Mouse (Mus musculus): ENCODE results near the gene Hoxb5. TPM values are rescaled to one million over a fixed set of nuclear protein-coding genes. Genes with fewer than 3 reads are reported as not detected.

Hoxb5 gene
- total RNA-seq, 1 experiment from 2014 or later, result not detected

DNA sequence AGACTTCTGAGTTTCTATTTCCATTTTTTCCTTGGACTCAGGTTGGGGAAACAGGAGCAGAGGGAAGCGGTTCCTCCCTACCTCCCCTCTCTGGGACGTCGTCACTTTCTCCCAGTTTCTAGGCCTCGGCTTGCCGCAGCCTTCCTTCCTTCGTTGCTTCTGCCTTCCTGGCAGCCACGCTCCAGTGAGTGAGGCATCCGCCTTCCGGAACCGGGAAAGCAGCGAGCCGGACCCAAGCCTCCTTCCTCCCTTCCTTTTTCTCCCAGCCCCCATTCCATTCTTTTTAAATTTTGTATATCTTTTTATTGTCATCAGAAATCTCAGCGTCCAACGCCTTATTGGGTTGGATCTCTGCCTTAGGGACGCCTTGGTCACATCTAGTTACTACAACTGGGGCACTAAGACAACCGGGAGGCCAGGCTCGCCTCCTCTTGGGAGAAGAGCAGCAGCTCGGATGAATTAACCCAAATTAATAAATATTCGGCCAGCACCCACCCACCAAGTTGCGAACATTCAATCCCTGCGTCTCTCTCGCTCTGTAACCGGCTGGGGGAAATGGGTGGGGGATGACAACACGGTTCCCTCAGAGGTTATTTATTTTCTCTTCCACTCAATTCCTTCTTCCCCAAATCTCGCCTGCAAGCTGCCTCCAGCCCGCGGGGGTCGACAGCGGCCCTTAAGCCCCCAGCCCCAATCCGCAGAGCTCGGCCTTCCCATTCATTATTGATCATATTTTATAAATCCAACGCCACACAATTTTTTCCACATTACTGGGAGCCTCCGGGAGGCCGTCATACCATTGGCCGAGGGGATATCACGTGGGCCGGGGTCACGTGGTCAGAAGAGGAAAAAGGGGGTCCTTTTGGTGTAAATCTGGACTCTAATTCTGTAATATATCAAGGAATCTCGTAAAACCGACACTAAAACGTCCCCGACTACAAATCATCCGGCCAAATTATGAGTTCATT is 17.1 kb upstream of the Hoxb5 start, which contains the start of gene Hoxb7:
TSS of gene Hoxb7 (plus strand) at position 853 of the 968 bp plus-strand sequence.
- no peak for ATAC-seq (ENCODE audit: extremely low read depth, insufficient number of reproducible peaks, low FRiP score, poor library complexity, severe bottlenecking)

DNA sequence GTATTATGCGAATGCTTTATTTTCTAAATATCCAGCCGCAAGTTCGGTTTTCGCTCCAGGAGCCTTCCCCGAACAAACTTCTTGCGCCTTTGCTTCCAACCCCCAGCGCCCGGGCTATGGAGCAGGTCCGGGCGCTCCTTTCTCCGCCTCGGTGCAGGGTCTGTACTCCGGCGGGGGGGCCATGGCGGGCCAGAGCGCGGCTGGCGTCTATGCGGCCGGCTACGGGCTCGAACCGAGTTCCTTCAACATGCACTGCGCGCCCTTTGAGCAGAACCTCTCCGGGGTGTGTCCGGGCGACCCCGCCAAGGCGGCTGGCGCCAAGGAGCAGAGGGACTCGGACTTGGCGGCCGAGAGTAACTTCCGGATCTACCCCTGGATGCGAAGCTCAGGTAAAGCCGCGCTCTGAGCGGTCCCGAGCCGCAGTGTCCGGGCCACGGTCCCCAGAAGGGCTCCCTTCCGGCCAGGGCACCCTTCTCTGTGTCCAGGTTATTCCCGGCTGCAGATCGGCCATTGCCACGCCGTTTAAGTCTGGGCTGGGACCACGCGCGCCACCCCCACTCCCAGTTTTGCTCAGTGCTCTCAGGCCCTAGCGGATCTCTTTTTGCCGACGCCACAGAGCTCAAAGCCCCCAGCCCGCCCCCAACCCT is 16.3 kb upstream of the Hoxb5 start:
- no peak for ATAC-seq (ENCODE audit: extremely low read depth, insufficient number of reproducible peaks, low FRiP score, poor library complexity, severe bottlenecking)

DNA sequence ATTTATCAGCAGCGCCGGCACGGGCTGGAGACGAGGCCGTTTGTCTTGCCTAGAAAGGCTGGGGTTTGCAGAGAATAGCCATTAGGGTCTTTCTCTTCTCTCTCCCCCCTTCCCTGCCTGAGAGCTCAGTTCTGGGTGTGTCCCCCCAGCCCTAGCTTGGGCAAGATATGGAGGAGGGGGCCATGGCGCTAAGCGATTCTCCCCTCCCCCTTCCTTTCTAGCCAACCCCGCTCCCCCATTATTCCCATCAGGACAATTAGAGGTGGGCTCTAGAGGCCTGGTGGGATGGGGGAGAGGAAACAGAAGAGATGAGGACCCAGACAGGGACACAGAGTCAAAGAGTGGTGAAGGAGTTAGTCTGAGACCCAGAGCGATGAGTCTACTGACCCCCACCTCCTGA is 15.7 kb upstream of the Hoxb5 start:
- no peak for ATAC-seq (ENCODE audit: extremely low read depth, insufficient number of reproducible peaks, low FRiP score, poor library complexity, severe bottlenecking)

DNA sequence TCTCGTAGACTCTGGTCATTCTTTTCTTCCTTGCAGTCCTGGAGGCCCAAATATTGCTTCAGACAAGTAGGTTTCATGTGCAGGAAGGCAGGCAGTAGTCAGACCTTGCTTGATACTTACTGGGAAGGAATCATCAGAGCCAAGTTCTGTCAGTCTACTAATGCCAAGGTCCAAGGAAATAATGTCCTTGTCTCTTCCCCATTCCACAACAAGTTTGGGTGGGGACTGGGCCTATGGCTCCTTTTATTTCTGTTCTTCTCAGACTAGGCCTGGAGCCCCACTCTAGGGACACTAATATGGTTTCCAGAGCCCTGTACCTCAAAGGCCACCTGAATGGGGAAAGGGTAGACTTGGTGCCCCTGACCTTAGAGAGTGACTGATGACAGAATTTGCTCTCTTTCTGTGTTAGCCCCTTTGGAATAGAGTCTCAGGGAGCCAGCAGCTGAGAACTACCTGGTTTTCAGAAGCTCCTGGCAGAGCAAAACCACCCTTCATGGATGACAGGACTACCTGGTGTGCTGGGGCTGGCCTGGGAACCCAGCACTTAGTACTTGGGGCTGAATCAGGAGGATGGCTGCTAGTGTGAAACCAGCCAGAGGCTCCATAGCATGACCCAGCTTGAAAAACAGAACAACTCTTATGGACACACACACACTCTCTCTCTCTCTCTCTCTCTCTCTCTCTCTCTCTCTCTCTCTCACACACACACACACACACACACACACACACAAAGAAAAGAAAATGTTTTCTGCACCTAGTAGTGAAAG is 14.5 kb upstream of the Hoxb5 start:
- ATAC-seq (ENCODE audit: extremely low read depth, insufficient number of reproducible peaks, low FRiP score, poor library complexity, severe bottlenecking), result no peak

DNA sequence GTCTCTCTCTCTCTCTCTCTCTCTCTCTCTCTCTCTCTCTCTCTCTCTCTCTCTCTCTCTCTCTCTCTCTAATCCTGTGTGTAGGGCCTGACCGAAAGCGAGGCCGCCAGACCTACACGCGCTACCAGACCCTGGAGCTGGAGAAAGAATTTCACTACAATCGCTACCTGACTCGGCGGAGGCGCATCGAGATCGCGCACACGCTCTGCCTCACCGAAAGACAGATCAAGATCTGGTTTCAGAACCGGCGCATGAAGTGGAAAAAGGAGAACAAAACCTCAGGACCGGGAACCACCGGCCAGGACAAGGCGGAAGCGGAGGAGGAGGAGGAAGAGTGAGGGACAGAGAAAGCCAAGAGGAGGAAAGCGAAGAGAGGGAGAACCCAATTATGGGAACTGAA is 13.8 kb upstream of the Hoxb5 start:
- no peak for ATAC-seq (ENCODE audit: extremely low read depth, insufficient number of reproducible peaks, low FRiP score, poor library complexity, severe bottlenecking)

DNA sequence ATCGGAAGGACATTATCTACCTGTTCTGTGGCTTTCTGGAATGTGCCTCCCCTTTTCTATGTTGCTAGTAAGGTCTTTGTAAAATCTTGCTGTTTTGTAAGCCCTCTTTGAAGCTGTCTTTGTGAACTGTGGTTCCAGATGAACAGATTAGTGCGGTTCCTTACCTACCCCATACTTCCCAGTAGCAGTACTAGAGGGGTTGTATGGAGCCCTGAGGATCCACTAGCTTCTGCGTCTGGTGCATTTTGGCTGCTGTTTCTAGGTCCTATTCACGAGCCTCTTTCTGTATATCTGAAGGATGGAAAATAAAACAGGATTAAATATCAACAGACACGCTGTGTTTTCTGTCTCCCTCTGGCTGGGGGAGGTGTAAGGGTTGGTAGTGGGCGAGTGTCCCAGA is 13.3 kb upstream of the Hoxb5 start:
- no peak for ATAC-seq (ENCODE audit: extremely low read depth, insufficient number of reproducible peaks, low FRiP score, poor library complexity, severe bottlenecking)

DNA sequence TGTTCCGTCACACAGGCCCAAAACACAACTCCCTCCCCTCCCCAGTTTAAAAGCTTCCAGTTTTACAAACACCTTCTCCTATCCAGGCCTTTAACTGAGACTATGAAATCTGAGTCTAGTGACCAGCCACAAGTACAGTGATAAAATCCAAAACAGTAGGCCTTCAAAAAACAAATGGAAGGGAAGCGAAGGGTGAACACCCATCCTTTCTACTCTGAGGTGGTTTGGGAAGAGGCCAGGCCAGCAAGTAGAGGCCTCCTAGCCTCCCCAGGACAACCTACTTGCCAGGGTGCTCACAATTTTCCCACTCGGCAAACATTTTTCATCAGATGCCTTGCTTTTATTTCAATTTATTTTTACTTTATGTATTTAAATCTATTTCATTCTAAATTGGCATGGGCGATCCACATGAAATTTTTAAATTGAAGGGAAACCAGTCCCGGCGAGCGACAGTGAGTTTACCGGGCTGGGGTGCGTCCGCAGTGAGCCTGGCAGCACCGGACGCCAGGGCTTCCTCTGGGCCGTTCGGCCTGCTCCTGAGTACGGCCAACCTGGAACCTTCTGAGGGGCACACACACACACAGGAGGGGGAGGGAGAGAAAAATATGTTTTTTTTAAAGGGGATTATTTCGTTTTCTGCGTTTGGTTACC is 12.3 kb upstream of the Hoxb5 start:
- no peak for ATAC-seq (ENCODE audit: extremely low read depth, insufficient number of reproducible peaks, low FRiP score, poor library complexity, severe bottlenecking)

DNA sequence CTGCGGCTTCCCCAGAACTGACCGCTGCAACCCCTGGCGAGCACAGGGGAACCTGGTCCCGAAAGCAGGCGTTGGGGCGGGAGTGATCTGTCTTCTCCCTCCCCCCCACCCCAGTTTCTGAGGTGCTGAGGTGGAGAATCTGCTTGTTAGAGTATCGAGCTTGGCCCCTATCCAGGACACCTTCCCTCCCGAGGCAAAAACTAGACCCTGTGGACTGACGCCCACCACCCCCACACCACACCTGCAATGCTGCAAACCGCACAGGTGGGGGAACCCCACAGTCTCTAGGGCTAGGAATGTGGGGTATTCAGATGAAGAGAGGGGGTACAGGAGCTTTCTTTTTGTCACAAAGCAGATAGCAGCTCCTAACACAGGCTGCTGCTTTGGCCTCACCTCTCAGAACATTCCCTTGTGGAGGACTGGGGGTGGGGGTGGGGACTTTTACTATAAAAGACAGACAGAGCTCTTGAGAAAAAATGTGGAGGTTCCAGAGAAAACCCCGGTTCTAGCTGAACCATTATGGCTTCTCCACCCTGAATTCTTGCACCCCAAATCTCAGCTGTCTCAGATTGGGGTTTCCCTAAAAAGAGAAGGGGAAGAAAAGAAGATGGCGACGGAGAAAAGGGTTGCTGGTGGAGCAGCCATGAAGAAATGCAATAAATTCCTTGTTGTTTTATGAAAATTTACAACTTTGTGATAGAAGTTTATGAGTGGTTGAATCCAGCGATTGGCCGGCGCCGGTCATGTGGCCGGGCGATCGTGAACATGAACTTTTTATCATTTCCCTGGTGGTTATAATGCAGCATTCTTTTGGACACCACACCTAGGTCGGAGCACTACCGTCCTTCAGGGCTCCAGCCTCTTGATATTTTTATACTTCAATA is 11.2 kb upstream of the Hoxb5 start, which contains the start of gene Hoxb6:
TSS of gene Hoxb6 (plus strand) at position 796 of the 884 bp plus-strand sequence.
- no peak for ATAC-seq (ENCODE audit: extremely low read depth, insufficient number of reproducible peaks, low FRiP score, poor library complexity, severe bottlenecking)

DNA sequence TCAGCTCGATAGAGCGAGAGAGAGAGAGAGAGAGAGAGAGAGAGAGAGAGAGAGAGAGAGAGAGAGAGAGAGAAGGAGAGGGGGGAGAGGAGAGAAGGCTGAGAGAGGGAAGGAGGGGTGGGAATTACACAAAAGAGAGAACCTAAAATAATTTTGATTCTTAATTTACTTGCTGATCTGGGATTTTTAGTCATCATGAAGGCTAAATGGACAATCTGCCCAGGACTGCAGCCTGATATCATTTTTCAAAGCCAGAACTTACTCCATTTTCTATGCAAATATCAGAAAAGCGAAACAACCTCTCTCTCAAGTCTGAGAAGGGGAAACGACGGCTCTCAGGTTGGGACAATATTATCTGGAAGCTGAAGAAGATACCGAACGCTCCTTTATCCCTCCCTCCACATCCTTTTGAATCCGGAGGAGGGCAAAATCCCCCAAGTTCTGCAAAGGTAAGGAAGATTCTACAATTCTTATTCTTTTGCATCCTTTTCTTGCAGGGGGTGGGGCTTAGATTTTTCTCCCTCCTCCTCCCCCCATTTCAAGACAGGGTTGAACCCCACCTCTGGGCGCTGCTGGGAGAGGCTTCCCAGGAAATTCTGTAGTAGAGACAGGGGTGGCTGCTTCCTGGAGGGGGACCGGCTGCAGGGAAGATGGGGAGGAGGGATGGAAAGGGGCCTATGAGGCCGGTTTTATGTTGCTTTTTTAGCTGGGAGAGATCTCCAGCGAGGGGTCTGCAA is 10.4 kb upstream of the Hoxb5 start:
- ATAC-seq (ENCODE audit: extremely low read depth, insufficient number of reproducible peaks, low FRiP score, poor library complexity, severe bottlenecking), result no peak

DNA sequence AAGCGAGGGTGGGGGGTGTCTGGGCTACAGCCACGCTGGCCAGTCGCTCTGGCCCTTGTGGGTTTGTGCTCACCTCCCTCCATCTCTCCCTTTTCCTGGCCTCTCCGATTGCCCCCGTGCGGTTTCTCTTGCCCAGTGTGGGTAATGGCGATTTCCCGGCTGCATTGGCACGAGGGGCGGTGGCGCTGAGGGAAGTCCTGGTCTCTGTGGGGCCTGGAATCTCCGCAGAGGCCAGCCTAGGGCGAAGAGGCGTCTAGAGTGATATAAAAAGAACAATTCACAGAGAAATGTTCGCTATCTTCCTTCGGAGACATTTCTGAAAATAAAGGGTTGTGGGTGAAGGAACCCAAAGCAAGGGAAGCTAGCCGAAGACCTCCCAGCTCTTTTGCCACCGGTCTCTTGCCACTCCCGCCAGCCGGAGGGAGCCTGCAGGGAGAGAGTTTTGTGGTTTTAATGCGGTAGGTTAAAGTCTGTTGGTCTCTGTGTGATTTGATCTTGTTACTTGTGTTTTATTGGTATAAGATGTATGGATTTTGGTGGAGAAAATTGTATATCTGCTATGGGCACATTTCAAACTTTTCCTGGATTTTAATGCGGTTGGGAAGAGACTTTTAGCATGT is 9.7 kb upstream of the Hoxb5 start:
- ATAC-seq (ENCODE audit: extremely low read depth, insufficient number of reproducible peaks, low FRiP score, poor library complexity, severe bottlenecking), result no peak

DNA sequence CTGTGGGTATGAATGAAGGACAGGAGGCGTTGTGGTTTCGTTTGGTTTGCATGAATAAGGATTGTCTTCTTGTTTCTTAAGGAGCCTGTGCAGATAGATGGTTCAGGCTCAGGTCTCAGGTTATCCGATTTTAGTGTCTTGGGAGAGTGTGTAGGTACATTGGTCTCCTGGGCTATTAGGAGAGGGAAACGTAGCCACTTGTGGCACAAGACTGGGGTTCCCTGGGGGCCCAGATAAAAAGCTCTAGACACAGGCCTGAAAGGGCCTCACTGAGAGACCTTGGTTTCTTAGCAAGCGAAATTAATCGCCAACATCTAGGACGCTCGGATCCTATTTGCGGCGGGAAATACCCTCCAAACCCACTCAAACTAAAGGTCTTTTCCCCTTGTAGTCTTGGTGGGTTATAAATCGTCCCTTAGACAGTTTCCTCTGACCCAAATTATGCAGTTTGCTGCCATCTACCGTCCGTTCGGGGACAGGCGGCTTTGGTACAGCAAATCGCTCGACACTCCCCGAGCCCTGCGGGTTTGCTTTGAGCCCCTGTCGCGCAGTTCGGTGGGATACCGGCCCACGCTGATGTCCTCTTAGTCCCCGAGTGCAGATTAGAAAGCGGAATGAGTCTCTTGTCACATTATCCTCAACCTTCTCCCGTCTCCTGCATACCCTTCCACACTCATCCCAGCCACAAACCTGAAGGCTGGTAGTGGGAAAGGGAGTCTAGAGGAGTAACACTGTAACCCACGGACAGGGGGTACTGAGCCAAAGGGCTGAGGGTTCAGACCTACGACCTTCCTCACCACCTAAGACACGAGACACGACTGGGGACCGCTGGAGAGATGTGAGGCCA is 8.7 kb upstream of the Hoxb5 start:
- ATAC-seq (ENCODE audit: extremely low read depth, insufficient number of reproducible peaks, low FRiP score, poor library complexity, severe bottlenecking), result peak; percentile 68

DNA sequence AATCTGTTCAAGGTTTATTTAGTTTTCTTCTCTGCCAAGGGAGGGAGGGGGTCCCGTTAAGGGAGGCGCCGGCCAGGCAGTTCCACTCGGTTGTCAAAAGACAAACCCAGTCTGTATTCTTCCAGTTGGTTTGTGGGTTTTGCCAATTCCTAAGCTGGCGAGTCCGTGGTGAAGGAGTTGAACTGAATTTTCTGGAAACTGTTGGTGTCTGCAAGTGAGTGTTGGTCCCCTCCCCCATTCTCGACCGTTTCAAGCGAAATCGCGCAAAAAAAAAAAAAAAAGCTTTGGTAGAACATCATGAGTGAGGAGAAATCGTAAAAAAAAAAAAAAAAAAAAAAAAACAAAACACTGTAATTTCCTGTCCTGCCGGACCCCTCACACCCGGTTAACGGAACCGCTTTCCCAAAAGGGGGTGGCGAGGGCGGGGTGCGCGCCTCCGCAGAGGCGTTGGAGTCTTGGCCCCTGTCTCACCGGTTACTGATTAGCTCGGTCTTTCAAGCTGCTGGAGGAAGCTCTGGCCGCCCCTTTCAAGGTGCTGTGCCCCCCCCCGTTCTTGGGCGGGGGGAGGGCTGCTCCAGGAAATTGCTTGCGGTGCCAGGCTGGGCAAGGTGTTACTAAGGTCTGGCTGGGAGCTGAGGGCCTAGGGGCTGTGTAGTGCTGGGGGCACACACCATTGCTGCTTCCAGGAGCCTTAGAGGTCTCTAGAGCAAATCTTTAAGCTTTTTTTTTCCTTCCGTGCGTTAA is 7.9 kb upstream of the Hoxb5 start:
- ATAC-seq (ENCODE audit: extremely low read depth, insufficient number of reproducible peaks, low FRiP score, poor library complexity, severe bottlenecking), result no peak

DNA sequence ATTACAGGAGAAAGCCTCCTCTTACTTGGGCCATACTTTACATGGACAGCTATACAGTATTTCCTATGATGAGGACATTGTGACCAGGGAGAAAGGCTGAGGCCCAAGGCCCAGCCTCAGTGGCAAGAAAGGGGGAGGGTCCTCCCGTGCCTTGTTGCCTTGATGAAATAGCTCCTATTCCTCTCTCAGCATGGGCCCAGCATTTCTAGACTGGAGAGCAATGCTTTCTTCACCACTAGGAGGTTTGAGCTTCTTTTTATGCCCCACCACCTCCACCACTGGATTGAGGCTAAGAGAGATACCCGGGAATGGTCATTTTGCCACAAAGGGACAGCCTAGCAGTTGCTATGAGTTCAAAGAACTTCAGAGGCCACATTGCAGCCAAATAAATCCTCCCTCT is 6.1 kb upstream of the Hoxb5 start:
- ATAC-seq (ENCODE audit: extremely low read depth, insufficient number of reproducible peaks, low FRiP score, poor library complexity, severe bottlenecking), result no peak

DNA sequence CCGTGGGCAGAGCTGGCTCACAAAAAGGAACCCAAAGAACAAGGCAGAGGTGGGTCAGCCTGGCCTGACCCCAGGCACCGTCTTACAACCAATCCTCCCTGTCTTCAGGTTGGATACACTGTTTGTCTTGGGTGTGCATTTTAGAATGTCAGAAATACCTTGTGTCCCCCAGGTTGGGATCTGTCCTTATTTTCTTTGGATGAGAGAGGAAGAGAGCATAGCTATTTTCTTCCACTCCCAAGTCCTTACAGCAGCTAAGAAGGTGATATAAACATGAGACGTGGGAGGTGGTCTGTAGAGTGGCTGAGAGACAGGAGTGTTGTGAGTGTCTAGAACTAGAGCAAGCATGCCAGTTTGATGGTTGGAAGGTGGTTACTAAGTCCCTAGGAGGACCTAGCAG is 5.7 kb upstream of the Hoxb5 start:
- ATAC-seq (ENCODE audit: extremely low read depth, insufficient number of reproducible peaks, low FRiP score, poor library complexity, severe bottlenecking), result no peak

DNA sequence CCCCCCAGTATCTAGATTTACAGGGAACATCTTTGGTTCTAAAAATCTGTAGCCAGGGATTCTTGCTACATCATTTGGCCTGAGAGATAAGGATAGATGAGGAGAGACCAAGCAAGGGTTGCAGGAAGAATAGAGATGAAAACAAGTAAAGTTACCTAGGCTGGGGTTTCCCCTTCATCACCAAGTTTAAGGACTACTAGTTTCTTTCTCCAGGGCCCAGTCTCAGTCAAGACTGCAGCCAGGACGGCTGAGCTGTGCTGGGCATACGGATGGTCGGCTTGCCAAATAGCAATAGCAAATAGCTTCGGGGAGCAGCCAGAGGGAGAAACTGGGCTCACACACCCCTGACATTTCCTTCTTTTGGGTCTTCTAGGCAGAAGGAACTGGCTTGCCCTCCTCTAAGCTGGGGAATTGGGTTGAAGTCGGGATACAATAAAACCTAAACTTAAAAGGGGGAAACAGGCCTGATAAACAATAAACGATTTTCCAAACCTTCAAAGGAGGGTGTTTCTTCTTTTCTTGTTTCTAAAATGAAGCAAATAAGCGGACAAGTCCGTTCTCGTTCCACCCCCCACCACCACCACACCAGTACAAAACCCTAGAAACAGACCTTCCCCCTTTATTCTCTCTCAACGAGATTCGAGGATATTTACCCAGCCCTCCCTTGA is 5.0 kb upstream of the Hoxb5 start:
- ATAC-seq (ENCODE audit: extremely low read depth, insufficient number of reproducible peaks, low FRiP score, poor library complexity, severe bottlenecking), result no peak
